22 mouse cellular contexts compared by ENCODE assay signal in the genomic region with DNA sequence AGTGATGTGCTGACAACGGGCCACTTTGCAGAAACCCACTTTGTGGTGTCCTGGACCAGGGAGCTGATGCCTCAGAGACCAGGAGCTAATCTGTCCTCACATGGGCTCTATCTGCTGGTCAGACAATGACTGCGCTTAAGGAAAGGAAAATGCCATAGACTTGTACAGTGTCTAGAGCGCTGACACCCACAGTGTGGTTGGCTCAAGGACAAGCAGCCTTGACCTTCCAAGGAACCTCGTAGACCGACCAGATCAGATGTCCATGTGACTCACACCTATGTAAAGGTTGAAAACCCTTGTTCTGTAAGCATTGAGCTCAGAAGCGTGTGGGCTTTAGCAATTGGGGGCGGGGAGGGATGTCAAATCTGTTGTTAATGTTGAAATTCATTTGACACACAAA. TPM values are rescaled to one million over a fixed set of nuclear protein-coding genes. Genes with fewer than 3 reads are reported as not detected.
DNase-seq lines count a peak whose midpoint lies in the region; ATAC-seq and TF ChIP-seq lines count a peak whose summit lies in the region.
"Had no signal": no experiment of that assay in that cellular context is flagged by ENCODE, and none has a peak within 500 bp of the region (broad histone marks: within the 10 kb centered on the region; RNA-seq: fewer than 3 reads in every experiment).

No protein-coding gene starts in this region.

- H3K9me3 ChIP-seq in forebrain, embryonic 16.5 days (ENCODE audit: control insufficient read depth, low read length): no peaks in the 10 kb centered on the region
- H3K9me3 ChIP-seq in forebrain, postnatal 0 days (ENCODE audit: low read length): no peaks in the 10 kb centered on the region
- H3K9me3 ChIP-seq: embryonic facial prominence, embryonic 13.5 days; forebrain, embryonic 13.5 days; heart, embryonic 12.5 days; hindbrain, embryonic 10.5 days had no signal

- DNase-seq in adrenal gland, adult (ENCODE audit: inconsistent age in 2 of 2, low spot score in 1 of 2): peak; percentile 48 to 66
- no peak for DNase-seq in adrenal gland, adult 8-10 months
- no peak for DNase-seq in forebrain, postnatal 0 days
- DNase-seq in layer of hippocampus, adult 2 months (ENCODE audit: low spot score in 2 of 2): no peak
- DNase-seq in layer of hippocampus, postnatal 14 days (ENCODE audit: low spot score in 2 of 2): no peak
- DNase-seq in lung, postnatal 25 days (ENCODE audit: low spot score): no peak
- DNase-seq: cerebellum, postnatal 10 days; gastrocnemius, postnatal 10 days; kidney, adult 18-20 months had no signal

- H3K9ac ChIP-seq in forebrain, embryonic 16.5 days (replicated peaks; ENCODE audit: low read depth, low read length): no peak overlapping the region
- no peak overlapping the region for H3K9ac ChIP-seq in forebrain, postnatal 0 days
- H3K9ac ChIP-seq: embryonic facial prominence, embryonic 13.5 days; forebrain, embryonic 13.5 days; heart, embryonic 12.5 days had no signal

- peaks cover 19% of the 10 kb centered on the region for H3K4me1 ChIP-seq in forebrain, embryonic 16.5 days (replicated peaks; ENCODE audit: control insufficient read depth, insufficient read depth, low read length)
- H3K4me1 ChIP-seq in forebrain, postnatal 0 days (ENCODE audit: insufficient read depth): no peaks in the 10 kb centered on the region
- peaks cover 20% of the 10 kb centered on the region for H3K4me1 ChIP-seq in olfactory bulb, adult 2 months (ENCODE audit: control insufficient read depth, insufficient read depth, low read length)
- H3K4me1 ChIP-seq: heart, embryonic 12.5 days had no signal

- no peak overlapping the region for H3K4me3 ChIP-seq in forebrain, embryonic 16.5 days (replicated peaks; ENCODE audit: low read length)
- no peak overlapping the region for H3K4me3 ChIP-seq in forebrain, postnatal 0 days (ENCODE audit: low read depth, low read length)
- H3K4me3 ChIP-seq in layer of hippocampus, adult 2 months: no peak overlapping the region
- H3K4me3 ChIP-seq in olfactory bulb, adult 2 months (ENCODE audit: insufficient read depth, low read depth, low read length): no peak overlapping the region
- H3K4me3 ChIP-seq: embryonic facial prominence, embryonic 13.5 days; forebrain, embryonic 13.5 days; heart, embryonic 12.5 days; hindbrain, embryonic 10.5 days had no signal

- H3K4me2 ChIP-seq in forebrain, embryonic 16.5 days (ENCODE audit: low read length): no peak overlapping the region
- H3K4me2 ChIP-seq in forebrain, postnatal 0 days (ENCODE audit: low read depth): no peak overlapping the region
- H3K4me2 ChIP-seq: embryonic facial prominence, embryonic 13.5 days; forebrain, embryonic 13.5 days; heart, embryonic 12.5 days had no signal

- peaks cover 37% of the 10 kb centered on the region for H3K36me3 ChIP-seq in forebrain, embryonic 16.5 days (ENCODE audit: control insufficient read depth, insufficient read depth)
- H3K36me3 ChIP-seq in forebrain, postnatal 0 days (ENCODE audit: insufficient read depth): peaks cover 46% of the 10 kb centered on the region
- H3K36me3 ChIP-seq: heart, embryonic 12.5 days had no signal

- TF ChIP-seq POLR2A in olfactory bulb, adult 2 months (IDR thresholded peaks at IDR 0.05; ENCODE audit: insufficient read depth, low read depth, low read length): no peak

- WGBS in forebrain, embryonic 16.5 days: 95% methylated on average over 7 of the region's 7 CpGs
- 97% methylated on average over 7 of the region's 7 CpGs for WGBS in forebrain, postnatal 0 days
- WGBS in olfactory bulb, adult 2 months: 92% methylated on average over 7 of the region's 7 CpGs

- no peak overlapping the region for H3K27ac ChIP-seq in forebrain, embryonic 16.5 days (ENCODE audit: low read length)
- H3K27ac ChIP-seq in forebrain, postnatal 0 days (ENCODE audit: low read depth, low read length): no peak overlapping the region
- peak overlapping the region; percentile 80 for H3K27ac ChIP-seq in layer of hippocampus, adult 2 months
- peak overlapping the region; percentile 19; the same call in 1 of the 2 replicates for H3K27ac ChIP-seq in olfactory bulb, adult 2 months (ENCODE audit: insufficient read depth, low read depth, low read length)
- H3K27ac ChIP-seq: embryonic facial prominence, embryonic 13.5 days; forebrain, embryonic 13.5 days; hindbrain, embryonic 10.5 days had no signal

- 0 out of 2 replicates have a peak, but pooled peaks have one; percentile 3 for ATAC-seq in forebrain, embryonic 16.5 days
- no peak for ATAC-seq in forebrain, postnatal 0 days
- ATAC-seq: activated CD4-positive, CD25-positive, alpha-beta regulatory T cell, adult 4 months; forebrain, embryonic 13.5 days; hindbrain, embryonic 16.5 days; inflammation-experienced regulatory T-cells, adult 6 months had no signal

- no peaks in the 10 kb centered on the region for H3K27me3 ChIP-seq in forebrain, embryonic 16.5 days (replicated peaks; ENCODE audit: control insufficient read depth, insufficient read depth, low read length)
- H3K27me3 ChIP-seq in forebrain, postnatal 0 days (ENCODE audit: insufficient read depth, low read length): no peaks in the 10 kb centered on the region
- H3K27me3 ChIP-seq: embryonic facial prominence, embryonic 13.5 days; forebrain, embryonic 13.5 days; heart, embryonic 12.5 days; Patski had no signal

- no peak for TF ChIP-seq CTCF in forebrain, postnatal 0 days (IDR thresholded peaks at IDR 0.05; ENCODE audit: low read depth)
- no peak for TF ChIP-seq CTCF in layer of hippocampus, adult 2 months (conservative IDR thresholded peaks at IDR 0.05)
- TF ChIP-seq CTCF in olfactory bulb, adult 2 months (IDR thresholded peaks at IDR 0.05; ENCODE audit: insufficient read depth, low read depth, low read length): no peak

RNA-seq across cellular contexts. Expression of gene Gm6525, which starts 34.6 kb away (rescaled TPM):
- total RNA-seq in adrenal gland, adult 8-10 months (2022): not detected
- 3.0 and 3.1 TPM in 2 replicates for polyA plus RNA-seq in forebrain, embryonic 16.5 days (2015; fragmentation: Nextera tagmentation; extraction: Ambion mirVana)
- total RNA-seq in forebrain, postnatal 0 days (2014; rRNA removed): 0.29 TPM in 1 of 2 replicates, not detected in the other
- 0.33 and 2.1 TPM in 2 replicates for polyA plus RNA-seq in forebrain, postnatal 0 days (2015; fragmentation: Nextera tagmentation; extraction: Ambion mirVana)
- not detected for total RNA-seq in layer of hippocampus, adult 2 months (2021)
- total RNA-seq in layer of hippocampus, postnatal 14 days (2021): not detected
- not detected in 2 replicates for polyA plus RNA-seq in olfactory bulb, adult 2 months (2012; ENCODE audit: insufficient read depth, insufficient read length, low replicate concordance, missing spikeins)
- total RNA-seq: heart, adult 8-10 months; heart, postnatal 25 days had no signal
- polyA plus RNA-seq: activated CD4-positive, CD25-positive, alpha-beta regulatory T cell, adult 4 months; cerebellum, adult 2 months; heart, embryonic 12.5 days had no signal

RNA-seq across cellular contexts. Expression of gene Mnd1, which starts 52.9 kb away (rescaled TPM):
- total RNA-seq in adrenal gland, adult 8-10 months (2022): 1 to 10 TPM; 8.0 to 9.1 (median 8.6) TPM
- 2.7 and 3.2 TPM in 2 replicates for polyA plus RNA-seq in forebrain, embryonic 16.5 days (2015; fragmentation: Nextera tagmentation; extraction: Ambion mirVana)
- total RNA-seq in forebrain, postnatal 0 days (2014; rRNA removed): 2.1 and 3.0 TPM in 2 replicates
- 2.4 and 2.5 TPM in 2 replicates for polyA plus RNA-seq in forebrain, postnatal 0 days (2015; fragmentation: Nextera tagmentation; extraction: Ambion mirVana)
- 1 to 10 TPM; 1.8 to 2.9 TPM for total RNA-seq in layer of hippocampus, adult 2 months (2021)
- 1 to 10 TPM; 2.7 to 2.9 TPM for total RNA-seq in layer of hippocampus, postnatal 14 days (2021)
- polyA plus RNA-seq in olfactory bulb, adult 2 months (2012; ENCODE audit: insufficient read depth, insufficient read length, low replicate concordance, missing spikeins): not detected in 2 replicates

Comparison
In these comparisons a context has a peak if more than half of its experiments do, and no peak if none do; other contexts are left out.
1. DNase-seq: peak in adrenal gland, adult (2 of 2); none in adrenal gland, adult 8-10 months (single experiment), forebrain, postnatal 0 days (single experiment), layer of hippocampus, adult 2 months (0 of 2), layer of hippocampus, postnatal 14 days (0 of 2) and lung, postnatal 25 days (single experiment).
2. H3K27ac ChIP-seq: peak in layer of hippocampus, adult 2 months (single experiment) and olfactory bulb, adult 2 months (single experiment); none in forebrain, embryonic 16.5 days (single experiment) and forebrain, postnatal 0 days (single experiment).